Mouse (Mus musculus) kidney, postnatal 0 days (tissue): Measurements from ENCODE around the gene Upk1b. TPM values are rescaled to one million over a fixed set of nuclear protein-coding genes. Genes with fewer than 3 reads are reported as not detected.

Experiments
- ATAC-seq: fragments of 200-750 bp; cut with Nextera tagmentation; replicated peaks from 2 replicates; pipeline ENCODE4 v1.8.0; 2017; ENCODE audit warnings: low read depth, moderate number of reproducible peaks, moderate TSS enrichment, moderate library complexity; ENCODE audit not compliant: low FRiP score
- DNase-seq: peaks from one replicate; pipeline ENCODE4 v3.0.0-alpha.2; 2016; ENCODE audit warnings: low spot score
- H3K27ac ChIP-seq: fragments of 300-500 bp; sonication (generic); 2 replicates; pipeline ENCODE4 v1.5.1; 2014; ENCODE audit warnings: mild to moderate bottlenecking
- H3K27me3 ChIP-seq: fragments of 300-500 bp; sonication (generic); 2 replicates; pipeline ENCODE4 v1.6.1; 2014; ENCODE audit warnings: low read length, mixed read lengths; ENCODE audit not compliant: insufficient read depth
- H3K36me3 ChIP-seq: fragments of 300-500 bp; sonication (generic); 2 replicates; pipeline ENCODE4 v1.6.1; 2014; ENCODE audit warnings: low read length, mixed read lengths; ENCODE audit not compliant: insufficient read depth
- H3K4me1 ChIP-seq: fragments of 300-500 bp; sonication (generic); replicated peaks from 2 replicates; pipeline ENCODE4 v1.6.1; 2014; ENCODE audit warnings: antibody characterized with exemption, low read length, mixed read lengths; ENCODE audit not compliant: insufficient read depth
- H3K4me2 ChIP-seq: fragments of 300-500 bp; sonication (generic); 2 replicates; pipeline ENCODE4 v1.6.1; 2014; ENCODE audit warnings: mild to moderate bottlenecking, low read length, moderate library complexity, mixed read lengths
- H3K4me3 ChIP-seq: fragments of 300-500 bp; sonication (generic); replicated peaks from 2 replicates; pipeline ENCODE4 v1.5.1; 2014; ENCODE audit warnings: low read depth, low read length
- H3K9ac ChIP-seq: fragments of 300-500 bp; sonication (generic); 2 replicates; pipeline ENCODE4 v1.6.1; 2014; ENCODE audit warnings: low read depth, low read length
- H3K9me3 ChIP-seq: fragments of 300-500 bp; sonication (generic); replicated peaks from 2 replicates; pipeline ENCODE4 v1.6.1; 2016; ENCODE audit warnings: low read length, inconsistent platforms, mixed read lengths
- CTCF ChIP-seq: IDR thresholded peaks from 2 replicates; pipeline ENCODE4 v1.5.1; 2016; ENCODE audit warnings: antibody characterized with exemption, low read depth, mild to moderate bottlenecking, moderate library complexity
- WGBS: fragments of 180-500 bp; shearing (Covaris S2); extraction: QIAGEN DNeasy Blood & Tissue Kit; methylation state at CpG from one replicate; pipeline ENCODE4 v1.1.7; 2014; 5-methylcytosine and 5-hydroxymethylcytosine counted together
- polyA plus RNA-seq: library from polyadenylated mRNA; unstranded; fragments of >200 nt; fragmentation: Nextera tagmentation; extraction: Ambion mirVana; gene quantifications from 2 replicates; pipeline ENCODE4 v1.2.1, GENCODE M21; 2015

Gene Upk1b
- polyA plus RNA-seq, 1 experiment from 2014 or later: 47.9 TPM

- Histone ChIP-seq H3K9ac (no peak overlapping the region), H3K4me3 (no peak overlapping the region), H3K27me3 (no peaks in the 10 kb centered on the region), H3K36me3 (0 out of 2 replicates have a peak, but pooled peaks cover 2% of the 10 kb centered on the region), H3K9me3 (no peaks in the 10 kb centered on the region), H3K4me1 (peaks cover 2% of the 10 kb centered on the region), H3K4me2 (no peak overlapping the region), H3K27ac (no peak overlapping the region)
- DNase-seq (no peak), ATAC-seq (no peak)
- 57% methylated on average over 6 of the region's 6 CpGs for WGBS
- no peak for TF ChIP-seq CTCF
Observed at GRCm38 (mm10) chr16:38750803-38751202, 49.3 kb downstream of the Upk1b start.

GRCm38 (mm10) chr16:38743941-38744673, 56.0 kb downstream of the Upk1b start:
- H3K4me3 ChIP-seq: no peak overlapping the region
- H3K36me3 ChIP-seq: no peaks in the 10 kb centered on the region
- H3K9ac ChIP-seq: no peak overlapping the region
- ATAC-seq: no peak
- no peaks in the 10 kb centered on the region for H3K27me3 ChIP-seq
- DNase-seq: no peak
- no peak overlapping the region for H3K4me2 ChIP-seq
- no peak overlapping the region for H3K27ac ChIP-seq
- no peak for TF ChIP-seq CTCF
- 83% methylated on average over 10 of the region's 10 CpGs for WGBS
- H3K9me3 ChIP-seq: no peaks in the 10 kb centered on the region
- no peaks in the 10 kb centered on the region for H3K4me1 ChIP-seq

GRCm38 (mm10) chr16:38742659-38743131, 57.4 kb downstream of the Upk1b start:
- Histone ChIP-seq H3K4me3 (peak overlapping the region; percentile 77), H3K36me3 (no peaks in the 10 kb centered on the region), H3K4me1 (no peaks in the 10 kb centered on the region), H3K27ac (peak overlapping the region; percentile 88), H3K4me2 (peak overlapping the region; percentile 93), H3K27me3 (no peaks in the 10 kb centered on the region), H3K9me3 (no peaks in the 10 kb centered on the region), H3K9ac (peak overlapping the region; percentile 77)
- 1% methylated on average over 13 of the region's 13 CpGs for WGBS
- ATAC-seq (peak; percentile 71), DNase-seq (peak; percentile 67)
- TF ChIP-seq CTCF: no peak

GRCm38 (mm10) chr16:38742113-38742658, 57.9 kb downstream of the Upk1b start, which contains the start of gene B4galt4:
B4galt4 (plus strand) TSS chr16:38742264.
- peak within 1 kb of the TSS; percentile 93 for H3K4me2 ChIP-seq
- DNase-seq (peak; percentile 85), ATAC-seq (peak; percentile 91)
- peak; percentile 25; the same call in 1 of the 2 replicates for TF ChIP-seq CTCF
- peak within 1 kb of the TSS; percentile 88 for H3K27ac ChIP-seq
- no peaks in the 10 kb centered on the region for H3K36me3 ChIP-seq
- H3K4me1 ChIP-seq: no peaks in the 10 kb centered on the region
- peak within 1 kb of the TSS; percentile 77 for H3K9ac ChIP-seq
- H3K4me3 ChIP-seq: peak within 1 kb of the TSS; percentile 77
- no peaks in the 10 kb centered on the region for H3K9me3 ChIP-seq
- WGBS: under 1% methylated on average over 48 of the region's 69 CpGs
- no peaks in the 10 kb centered on the region for H3K27me3 ChIP-seq

GRCm38 (mm10) chr16:38741204-38741903, 58.8 kb downstream of the Upk1b start:
- H3K4me2 ChIP-seq: peak overlapping the region; percentile 93
- H3K36me3 ChIP-seq: no peaks in the 10 kb centered on the region
- TF ChIP-seq CTCF: no peak
- H3K27ac ChIP-seq: no peak overlapping the region
- H3K9me3 ChIP-seq: no peaks in the 10 kb centered on the region
- H3K4me3 ChIP-seq: no peak overlapping the region
- DNase-seq (no peak), ATAC-seq (no peak)
- no peaks in the 10 kb centered on the region for H3K27me3 ChIP-seq
- H3K4me1 ChIP-seq: no peaks in the 10 kb centered on the region
- 70% methylated on average over 13 of the region's 13 CpGs for WGBS
- H3K9ac ChIP-seq: 0 out of 2 replicates have a peak overlapping the region, but pooled peaks have one; percentile 77

GRCm38 (mm10) chr16:38730921-38731320, 69.2 kb downstream of the Upk1b start:
- DNase-seq: no peak
- ATAC-seq: no peak
- Histone ChIP-seq H3K4me2 (peak overlapping the region; percentile 55), H3K9ac (no peak overlapping the region), H3K27me3 (no peaks in the 10 kb centered on the region), H3K27ac (no peak overlapping the region), H3K4me1 (peaks cover 4% of the 10 kb centered on the region; the same call in 1 of the 2 replicates), H3K4me3 (no peak overlapping the region), H3K9me3 (no peaks in the 10 kb centered on the region), H3K36me3 (no peaks in the 10 kb centered on the region)
- TF ChIP-seq CTCF: no peak
- 45% methylated on average over 8 of the region's 8 CpGs for WGBS
